Mouse (Mus musculus) liver, embryonic 12.5 days (tissue): ENCODE data around the gene Ugt1a10. TPM values are rescaled to one million over a fixed set of nuclear protein-coding genes. Genes with fewer than 3 reads are reported as not detected.

Experiments used
- ATAC-seq: fragments of 200-750 bp; cut with Nextera tagmentation; 2 replicates; pipeline ENCODE4 v1.8.0; 2017; ENCODE audit warnings: moderate number of reproducible peaks, mild to moderate bottlenecking, moderate library complexity
- H3K27ac ChIP-seq: fragments of 300-500 bp; sonication (generic); 2 replicates; pipeline ENCODE4 v1.5.1; 2016; ENCODE audit warnings: mild to moderate bottlenecking
- H3K27me3 ChIP-seq: fragments of 300-500 bp; sonication (generic); replicated peaks from 2 replicates; pipeline ENCODE4 v1.6.1; 2016; ENCODE audit warnings: mild to moderate bottlenecking, moderate library complexity
- H3K36me3 ChIP-seq: fragments of 300-500 bp; sonication (generic); 2 replicates; pipeline ENCODE4 v1.6.1; 2016; ENCODE audit warnings: mild to moderate bottlenecking, moderate library complexity
- H3K4me1 ChIP-seq: fragments of 300-500 bp; sonication (generic); 2 replicates; pipeline ENCODE4 v1.6.1; 2016
- H3K4me2 ChIP-seq: fragments of 300-500 bp; sonication (generic); 2 replicates; pipeline ENCODE4 v1.6.1; 2016; ENCODE audit warnings: mild to moderate bottlenecking, moderate library complexity
- H3K4me3 ChIP-seq: fragments of 300-500 bp; sonication (generic); 2 replicates; pipeline ENCODE4 v1.5.1; 2016; ENCODE audit warnings: mild to moderate bottlenecking, moderate library complexity
- H3K9ac ChIP-seq: fragments of 300-500 bp; sonication (generic); 2 replicates; pipeline ENCODE4 v1.6.1; 2016; ENCODE audit warnings: mild to moderate bottlenecking, moderate library complexity
- H3K9me3 ChIP-seq: fragments of 300-500 bp; sonication (generic); replicated peaks from 2 replicates; pipeline ENCODE4 v1.6.1; 2016; ENCODE audit warnings: mild to moderate bottlenecking, moderate library complexity
- WGBS: fragments of 180-500 bp; shearing (Covaris S2); methylation state at CpG from one replicate; pipeline ENCODE4 v1.1.7; 2016; ENCODE audit not compliant: insufficient replicate concordance; 5-methylcytosine and 5-hydroxymethylcytosine counted together
- polyA plus RNA-seq: library from polyadenylated mRNA; unstranded; fragments of >200 nt; fragmentation: Nextera tagmentation; extraction: Ambion mirVana; gene quantifications from 2 replicates; pipeline ENCODE4 v1.2.1, GENCODE M21; 2016

Gene Ugt1a10
- polyA plus RNA-seq, 1 experiment from 2014 or later: not detected

DNA sequence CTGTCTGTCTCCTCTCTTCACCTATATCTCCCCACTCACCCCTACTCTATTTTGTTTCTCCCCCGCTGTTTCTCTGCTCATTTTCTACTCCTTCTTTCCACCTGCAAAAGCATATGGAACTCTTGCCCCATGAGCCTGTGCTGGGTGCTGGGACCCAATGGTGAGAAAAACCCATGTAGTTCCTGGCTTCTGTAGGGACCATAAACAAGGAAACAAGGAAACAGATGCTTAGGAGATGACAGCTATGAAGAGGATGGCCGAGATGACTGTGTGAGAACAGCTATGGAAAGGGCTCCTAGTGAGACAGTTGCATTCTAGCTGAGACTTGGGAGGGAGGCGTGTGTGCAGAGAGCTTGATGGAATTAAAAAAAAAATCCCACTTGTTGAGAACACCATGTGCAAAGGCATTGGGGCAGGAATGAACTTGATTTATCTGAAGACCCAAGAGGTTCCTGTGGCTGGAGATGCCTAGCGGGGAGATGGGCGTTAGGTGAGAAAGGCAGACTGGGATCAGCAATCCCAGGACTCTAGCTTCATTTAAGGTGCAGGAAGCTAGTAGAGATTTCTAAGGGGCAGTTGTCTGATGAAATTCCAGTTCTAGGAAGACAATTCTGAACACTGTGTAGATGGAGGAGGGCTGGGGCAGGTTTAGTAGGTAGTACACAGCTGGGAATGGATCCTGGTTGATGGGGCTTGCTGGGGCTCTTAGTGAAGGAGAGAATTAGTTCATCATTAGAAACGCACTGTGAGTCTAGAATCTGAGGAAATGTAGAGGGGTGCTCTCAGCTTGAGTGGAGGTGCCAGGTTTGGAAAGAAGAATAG is 176.0 kb downstream of the Ugt1a10 start:
- no peaks in the 10 kb centered on the region for H3K27me3 ChIP-seq
- peaks cover 90% of the 10 kb centered on the region for H3K9me3 ChIP-seq
- WGBS: 61% methylated on average over 6 of the region's 6 CpGs
- no peak overlapping the region for H3K4me3 ChIP-seq
- H3K27ac ChIP-seq: no peak overlapping the region
- no peak overlapping the region for H3K9ac ChIP-seq
- no peak for ATAC-seq
- no peaks in the 10 kb centered on the region for H3K4me1 ChIP-seq
- no peaks in the 10 kb centered on the region for H3K36me3 ChIP-seq
- no peak overlapping the region for H3K4me2 ChIP-seq

DNA sequence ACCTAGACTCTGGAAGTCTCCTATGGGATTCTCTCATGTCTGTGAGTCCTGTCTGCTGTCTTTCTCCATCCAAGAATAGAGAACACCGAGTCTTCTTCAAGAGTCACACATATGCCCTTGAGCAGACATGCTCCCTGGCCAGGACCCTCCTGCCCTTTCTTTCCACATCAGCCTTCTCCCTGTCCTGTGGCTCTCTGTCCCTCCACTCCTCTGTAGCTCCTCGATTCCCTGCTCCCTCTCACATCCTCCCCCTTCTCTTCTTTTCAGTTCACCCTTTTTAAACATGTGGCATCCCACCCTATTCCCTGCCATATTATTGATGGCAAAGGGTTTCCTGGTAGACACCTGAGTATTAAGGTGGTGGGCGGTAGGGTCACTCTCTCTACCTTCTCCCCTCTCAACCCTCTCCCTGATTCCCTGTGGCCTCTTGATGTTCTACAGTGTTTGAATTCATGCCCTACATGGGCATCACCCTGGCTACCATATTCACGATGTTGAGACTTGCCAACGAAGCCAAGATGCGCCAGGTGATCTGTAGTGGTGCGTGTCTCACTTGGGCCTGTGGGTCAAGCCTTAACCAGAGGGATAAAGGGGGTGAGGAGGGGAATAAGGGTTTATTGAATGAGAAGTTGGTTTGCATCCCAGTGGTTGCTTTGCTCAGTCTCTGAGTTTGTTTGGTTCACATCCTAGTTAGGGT is 176.8 kb downstream of the Ugt1a10 start:
- H3K27me3 ChIP-seq: no peaks in the 10 kb centered on the region

DNA sequence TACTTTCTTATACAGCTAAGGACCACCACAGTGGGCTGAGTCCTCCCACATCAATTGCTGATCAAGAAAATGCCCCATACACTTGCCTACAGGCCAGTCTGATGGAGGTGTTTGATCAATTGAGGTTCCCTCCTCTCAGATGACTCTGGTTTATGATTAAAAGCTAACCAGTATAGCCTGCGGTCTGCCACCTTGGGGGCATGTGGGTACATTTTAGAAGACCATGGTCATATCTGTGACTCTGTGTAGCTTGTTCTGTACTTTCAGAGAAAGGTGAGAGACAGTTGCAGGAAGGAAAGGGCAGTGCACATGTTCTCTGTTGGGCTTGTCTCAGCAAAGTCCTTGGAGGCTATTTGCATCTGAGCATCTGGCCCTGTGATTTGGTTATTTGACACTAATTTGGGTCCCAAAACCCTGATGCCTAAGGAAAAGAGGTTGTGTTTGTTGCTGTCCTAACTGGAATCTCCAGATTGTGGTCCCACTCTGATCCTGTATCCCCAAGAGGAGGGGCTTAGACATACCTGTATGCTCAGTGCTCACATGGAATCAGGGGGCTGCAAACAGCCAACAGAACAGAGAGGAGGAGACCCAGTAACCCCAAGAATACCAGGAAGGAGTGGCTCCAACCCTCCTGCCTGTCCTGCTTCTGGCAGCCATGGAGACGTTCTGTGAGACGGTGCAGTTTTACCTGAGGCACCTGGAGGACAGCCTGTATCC is 177.6 kb downstream of the Ugt1a10 start:
- Histone ChIP-seq H3K4me1 (no peaks in the 10 kb centered on the region), H3K36me3 (no peaks in the 10 kb centered on the region), H3K27ac (no peak overlapping the region), H3K9ac (no peak overlapping the region), H3K4me2 (no peak overlapping the region), H3K27me3 (no peaks in the 10 kb centered on the region), H3K4me3 (no peak overlapping the region), H3K9me3 (peaks cover 90% of the 10 kb centered on the region)
- ATAC-seq: no peak
- 38% methylated on average over 3 of the region's 3 CpGs for WGBS

More for the DNA sequence above, 176.8 kb downstream of the Ugt1a10 start:
- Histone ChIP-seq H3K4me2 (no peak overlapping the region), H3K4me3 (no peak overlapping the region), H3K9me3 (peaks cover 88% of the 10 kb centered on the region), H3K27ac (no peak overlapping the region), H3K36me3 (no peaks in the 10 kb centered on the region), H3K9ac (no peak overlapping the region), H3K4me1 (no peaks in the 10 kb centered on the region)
- WGBS: 50% methylated on average over 7 of the region's 7 CpGs
- ATAC-seq: no peak

GRCm38 (mm10) chr1:88233421-88234247 is 178.4 kb downstream of the Ugt1a10 start:
- H3K9me3 ChIP-seq: peaks cover 90% of the 10 kb centered on the region
- H3K4me3 ChIP-seq: no peak overlapping the region
- no peak overlapping the region for H3K9ac ChIP-seq
- no peaks in the 10 kb centered on the region for H3K27me3 ChIP-seq
- WGBS: 52% methylated on average over 14 of the region's 14 CpGs
- no peaks in the 10 kb centered on the region for H3K4me1 ChIP-seq
- H3K36me3 ChIP-seq: no peaks in the 10 kb centered on the region
- H3K27ac ChIP-seq: no peak overlapping the region
- H3K4me2 ChIP-seq: no peak overlapping the region
- ATAC-seq: no peak

- no peak overlapping the region for H3K27ac ChIP-seq
- no peaks in the 10 kb centered on the region for H3K36me3 ChIP-seq
- ATAC-seq: no peak
- no peak overlapping the region for H3K4me3 ChIP-seq
- 47% methylated on average over 4 of the region's 4 CpGs for WGBS
- no peak overlapping the region for H3K4me2 ChIP-seq
- H3K4me1 ChIP-seq: no peaks in the 10 kb centered on the region
- peaks cover 93% of the 10 kb centered on the region for H3K9me3 ChIP-seq
- H3K9ac ChIP-seq: no peak overlapping the region
- no peaks in the 10 kb centered on the region for H3K27me3 ChIP-seq
Observed at GRCm38 (mm10) chr1:88234248-88234610, 179.0 kb downstream of the Ugt1a10 start.

DNA sequence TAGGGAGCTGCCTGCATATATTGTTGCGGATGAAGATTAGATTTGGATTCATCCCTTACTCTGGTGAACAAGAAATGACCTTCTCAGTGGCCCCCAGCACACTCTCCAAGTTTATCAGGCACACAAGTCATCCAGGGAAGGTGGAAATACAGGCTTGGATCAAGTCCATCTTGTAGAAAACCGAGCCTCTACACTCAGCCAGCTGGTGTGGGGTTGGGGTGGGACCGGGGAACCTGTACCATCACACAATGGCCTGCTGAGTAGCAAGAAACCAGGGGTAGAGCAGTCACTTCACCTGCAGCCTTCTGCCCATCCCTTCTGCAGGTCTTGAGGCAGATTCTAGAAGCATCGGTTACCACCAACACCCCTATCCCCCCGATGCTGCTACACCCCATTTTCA is 179.5 kb downstream of the Ugt1a10 start:
- no peaks in the 10 kb centered on the region for H3K27me3 ChIP-seq
- no peak overlapping the region for H3K4me2 ChIP-seq
- H3K9me3 ChIP-seq: peaks cover 93% of the 10 kb centered on the region
- no peak for ATAC-seq
- WGBS: 31% methylated on average over 5 of the region's 5 CpGs
- H3K4me3 ChIP-seq: no peak overlapping the region
- H3K9ac ChIP-seq: no peak overlapping the region
- no peaks in the 10 kb centered on the region for H3K36me3 ChIP-seq
- no peaks in the 10 kb centered on the region for H3K4me1 ChIP-seq
- H3K27ac ChIP-seq: no peak overlapping the region

- Histone ChIP-seq H3K9ac (no peak overlapping the region), H3K27me3 (no peaks in the 10 kb centered on the region), H3K4me3 (no peak overlapping the region), H3K36me3 (no peaks in the 10 kb centered on the region), H3K9me3 (peaks cover 93% of the 10 kb centered on the region), H3K4me1 (no peaks in the 10 kb centered on the region), H3K27ac (no peak overlapping the region), H3K4me2 (no peak overlapping the region)
- peak; percentile 13; the same call in 1 of the 2 replicates for ATAC-seq
- WGBS: 47% methylated on average over 11 of the region's 11 CpGs
Observed at GRCm38 (mm10) chr1:88235046-88235893, 180.1 kb downstream of the Ugt1a10 start.

DNA sequence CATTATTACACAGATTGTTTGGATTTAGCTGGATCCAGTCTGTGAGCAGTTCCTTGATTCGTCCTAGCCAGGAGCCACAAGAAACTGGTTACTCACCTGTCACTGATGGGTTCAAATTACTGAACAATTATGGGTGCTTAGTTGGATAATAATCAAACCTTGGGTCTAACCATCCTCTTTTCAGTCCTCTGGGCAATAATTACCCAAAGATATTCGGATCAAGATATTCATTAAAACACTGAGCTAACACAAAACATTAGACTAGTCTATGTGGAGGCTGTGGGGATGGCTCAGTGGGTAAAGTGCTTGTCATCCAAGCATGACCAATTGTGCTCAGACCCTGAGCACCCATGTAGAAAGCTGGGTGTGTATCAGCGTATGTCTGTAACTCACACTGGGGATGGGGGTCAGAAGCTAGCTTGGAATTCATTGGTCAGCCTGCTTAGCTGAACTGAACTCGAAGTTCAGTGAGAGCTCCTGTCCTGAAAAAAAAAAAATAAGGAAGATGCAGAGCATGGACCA is 180.8 kb downstream of the Ugt1a10 start:
- no peaks in the 10 kb centered on the region for H3K36me3 ChIP-seq
- H3K9ac ChIP-seq: no peak overlapping the region
- H3K27me3 ChIP-seq: no peaks in the 10 kb centered on the region
- WGBS: 42% methylated on average over 4 of the region's 4 CpGs
- no peak overlapping the region for H3K4me2 ChIP-seq
- no peak overlapping the region for H3K27ac ChIP-seq
- no peak overlapping the region for H3K4me3 ChIP-seq
- no peak for ATAC-seq
- H3K9me3 ChIP-seq: peaks cover 93% of the 10 kb centered on the region
- no peaks in the 10 kb centered on the region for H3K4me1 ChIP-seq

- H3K27ac ChIP-seq: no peak overlapping the region
- no peak overlapping the region for H3K4me2 ChIP-seq
- H3K9ac ChIP-seq: no peak overlapping the region
- no peaks in the 10 kb centered on the region for H3K36me3 ChIP-seq
- H3K9me3 ChIP-seq: peaks cover 88% of the 10 kb centered on the region
- 63% methylated on average over 5 of the region's 5 CpGs for WGBS
- H3K4me1 ChIP-seq: no peaks in the 10 kb centered on the region
- no peak overlapping the region for H3K4me3 ChIP-seq
- no peaks in the 10 kb centered on the region for H3K27me3 ChIP-seq
- no peak for ATAC-seq
Observed at GRCm38 (mm10) chr1:88237311-88237710, 182.1 kb downstream of the Ugt1a10 start.

GRCm38 (mm10) chr1:88238771-88239170 is 183.6 kb downstream of the Ugt1a10 start:
- H3K4me2 ChIP-seq: no peak overlapping the region
- peaks cover 88% of the 10 kb centered on the region for H3K9me3 ChIP-seq
- H3K36me3 ChIP-seq: no peaks in the 10 kb centered on the region
- H3K9ac ChIP-seq: no peak overlapping the region
- no peak overlapping the region for H3K27ac ChIP-seq
- no peak overlapping the region for H3K4me3 ChIP-seq
- no peaks in the 10 kb centered on the region for H3K27me3 ChIP-seq
- no peaks in the 10 kb centered on the region for H3K4me1 ChIP-seq
- WGBS: 61% methylated on average over 6 of the region's 6 CpGs
- ATAC-seq: no peak

DNA sequence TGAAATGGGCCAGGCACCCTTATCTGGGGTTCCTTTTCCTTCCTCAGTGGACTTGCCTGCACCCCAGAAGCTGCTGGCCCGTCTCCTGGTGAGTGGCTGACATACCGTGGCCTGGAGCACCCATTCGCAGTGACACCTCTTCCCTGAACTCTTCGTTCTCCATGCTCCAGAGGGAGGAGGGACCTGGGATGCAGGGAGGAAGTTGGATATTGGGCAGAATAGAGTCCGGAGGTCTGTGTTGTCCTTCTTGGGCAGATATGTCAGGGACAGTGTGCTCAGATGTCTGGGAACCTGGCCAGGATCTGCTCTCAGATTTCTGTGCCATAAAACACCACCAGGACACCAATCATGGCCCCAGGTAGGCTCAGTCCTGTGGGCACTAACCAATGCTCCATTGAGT is 184.9 kb downstream of the Ugt1a10 start:
- Histone ChIP-seq H3K9ac (no peak overlapping the region), H3K36me3 (no peaks in the 10 kb centered on the region), H3K4me3 (no peak overlapping the region), H3K4me2 (no peak overlapping the region), H3K27me3 (no peaks in the 10 kb centered on the region), H3K9me3 (peaks cover 86% of the 10 kb centered on the region), H3K4me1 (no peaks in the 10 kb centered on the region), H3K27ac (no peak overlapping the region)
- no peak for ATAC-seq
- WGBS: 60% methylated on average over 5 of the region's 5 CpGs
